Mouse (Mus musculus) right cerebral cortex, postnatal 25 days (tissue): ENCODE measurements around the gene Lpar3.

ENCODE experiments used
- DNase-seq: peaks from one replicate; pipeline ENCODE4 v3.0.0; 2022

Gene Lpar3

GRCm38 (mm10) chr3:146264146-146264545 is 43.4 kb downstream of the Lpar3 start:
- no peak for DNase-seq

- DNase-seq, result no peak
Observed at GRCm38 (mm10) chr3:146265545-146266130, 44.9 kb downstream of the Lpar3 start.

GRCm38 (mm10) chr3:146268024-146268801 is 47.5 kb downstream of the Lpar3 start:
- DNase-seq, result peak; percentile 21

- no peak for DNase-seq
Observed at GRCm38 (mm10) chr3:146274503-146274902, 53.7 kb downstream of the Lpar3 start.

- no peak for DNase-seq
Observed at GRCm38 (mm10) chr3:146275360-146276025, 54.7 kb downstream of the Lpar3 start.

- DNase-seq, result no peak
Observed at GRCm38 (mm10) chr3:146276026-146276409, 55.3 kb downstream of the Lpar3 start.

GRCm38 (mm10) chr3:146276991-146277390 is 56.2 kb downstream of the Lpar3 start:
- DNase-seq, result no peak

GRCm38 (mm10) chr3:146277456-146277855 is 56.7 kb downstream of the Lpar3 start:
- peak; percentile 50 for DNase-seq

GRCm38 (mm10) chr3:146278195-146279140 is 57.7 kb downstream of the Lpar3 start:
- DNase-seq, result no peak

- no peak for DNase-seq
Observed at GRCm38 (mm10) chr3:146283732-146284361, 63.1 kb downstream of the Lpar3 start.

GRCm38 (mm10) chr3:146286118-146286517 is 65.4 kb downstream of the Lpar3 start:
- no peak for DNase-seq

GRCm38 (mm10) chr3:146291928-146292327 is 71.2 kb downstream of the Lpar3 start:
- no peak for DNase-seq

GRCm38 (mm10) chr3:146292515-146292914 is 71.8 kb downstream of the Lpar3 start:
- DNase-seq, result no peak

- DNase-seq, result no peak
Observed at GRCm38 (mm10) chr3:146302451-146302850, 81.7 kb downstream of the Lpar3 start.

GRCm38 (mm10) chr3:146303194-146303593 is 82.4 kb downstream of the Lpar3 start:
- DNase-seq, result no peak

- DNase-seq, result no peak
Observed at GRCm38 (mm10) chr3:146304556-146305405, 84.0 kb downstream of the Lpar3 start.

- no peak for DNase-seq
Observed at GRCm38 (mm10) chr3:146307341-146307740, 86.6 kb downstream of the Lpar3 start.

- DNase-seq, result no peak
Observed at GRCm38 (mm10) chr3:146307886-146308285, 87.1 kb downstream of the Lpar3 start.

GRCm38 (mm10) chr3:146309586-146309985 is 88.8 kb downstream of the Lpar3 start:
- DNase-seq, result no peak

GRCm38 (mm10) chr3:146311121-146311538 is 90.4 kb downstream of the Lpar3 start:
- no peak for DNase-seq

- no peak for DNase-seq
Observed at GRCm38 (mm10) chr3:146315414-146315813, 94.7 kb downstream of the Lpar3 start.
